Mouse (Mus musculus) adrenal gland, postnatal 14 days (tissue): ENCODE measurements around the gene Gm8127. TPM values are rescaled to one million over a fixed set of nuclear protein-coding genes. Genes with fewer than 3 reads are reported as not detected.
"Not testable (repeated sequence)": the region's sequence is repeated elsewhere in the genome, so short reads cannot be mapped to it uniquely, and the experiment has no call there.

Experiments
- DNase-seq: peaks from one replicate; pipeline ENCODE4 v3.0.0; 2021; ENCODE audit warnings: mixed read lengths
- long read RNA-seq, 2 experiments: library from polyadenylated mRNA; stranded (forward); transcript quantifications; one replicate each; pipeline ENCODE4 v2.0.0; 2021
- total RNA-seq: library from RNA; stranded (reverse); gene quantifications from 2 replicates; pipeline ENCODE4 v1.2.3, GENCODE M21; 2021

Gm8127 gene
- not detected in 2 replicates for total RNA-seq
- long read RNA-seq, experiment 1 = 0 reads
- long read RNA-seq, experiment 2 = 0 reads

- not testable (repeated sequence) for DNase-seq
Observed at GRCm38 (mm10) chr14:43293503-43293902, at the start of gene Gm8127. TSS of gene Gm8127 (minus strand) at chr14:43293832.

DNA sequence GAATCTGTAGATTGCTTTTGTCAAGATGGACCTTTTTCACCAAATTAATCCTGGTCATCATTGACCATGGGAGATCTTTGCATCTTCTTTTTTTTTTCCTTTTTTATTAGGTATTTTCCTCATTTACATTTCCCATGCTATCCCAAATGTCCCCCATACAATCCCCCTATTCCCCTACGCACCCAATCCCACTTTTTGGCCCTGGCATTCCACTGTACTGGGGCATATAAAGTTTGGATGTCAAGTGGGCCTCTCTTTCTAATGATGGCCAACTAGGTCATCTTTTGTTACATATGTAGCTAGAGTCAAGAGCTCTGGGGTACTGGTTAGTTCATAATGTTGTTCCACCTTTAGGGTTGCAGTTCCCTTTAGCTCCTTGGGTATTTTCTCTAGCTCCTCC, 44.0 kb upstream of the Gm8127 start:
- not testable (repeated sequence) for DNase-seq

DNA sequence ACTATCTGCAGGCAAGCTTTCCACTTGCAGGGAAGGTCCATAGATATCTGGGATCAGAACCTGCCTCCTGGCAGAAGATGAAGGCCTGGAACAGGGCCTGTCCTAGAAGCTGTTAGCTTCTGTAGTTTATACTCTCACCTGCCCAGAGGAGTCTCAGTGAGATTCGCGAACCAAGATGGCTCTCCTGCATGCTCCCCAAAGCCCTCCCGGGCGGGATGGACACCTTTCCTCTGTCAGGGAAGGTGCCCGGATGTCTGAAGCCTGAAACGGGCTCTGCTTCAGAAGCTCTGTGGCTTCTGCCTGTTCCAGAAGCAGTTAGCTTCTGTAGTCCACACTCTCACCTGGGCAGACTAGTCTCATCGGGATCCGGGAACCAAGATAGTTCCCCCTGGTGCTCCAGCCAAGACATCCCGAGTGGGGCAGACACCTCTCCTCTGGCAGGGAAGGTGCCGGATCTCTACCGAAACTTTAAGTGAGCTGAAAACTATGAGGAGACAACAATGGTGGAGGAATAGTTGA, 37.8 kb upstream of the Gm8127 start:
- DNase-seq = not testable (repeated sequence)

GRCm38 (mm10) chr14:43328603-43329002, 35.0 kb upstream of the Gm8127 start:
- DNase-seq = peak; percentile 5

- not testable (repeated sequence) for DNase-seq
Observed at GRCm38 (mm10) chr14:43319516-43319915, 25.9 kb upstream of the Gm8127 start.

- DNase-seq = not testable (repeated sequence)
Observed at GRCm38 (mm10) chr14:43278681-43279080, 15.0 kb downstream of the Gm8127 start.

- DNase-seq = not testable (repeated sequence)
Observed at GRCm38 (mm10) chr14:43278146-43278545, 15.5 kb downstream of the Gm8127 start.

GRCm38 (mm10) chr14:43277468-43277867, 16.2 kb downstream of the Gm8127 start:
- DNase-seq = not testable (repeated sequence)

- not testable (repeated sequence) for DNase-seq
Observed at GRCm38 (mm10) chr14:43275752-43276151, 17.9 kb downstream of the Gm8127 start.

- DNase-seq = not testable (repeated sequence)
Observed at GRCm38 (mm10) chr14:43274986-43275511, 18.6 kb downstream of the Gm8127 start, which contains the start of gene Gm9732. TSS of gene Gm9732 (plus strand) at chr14:43275036.

- DNase-seq = not testable (repeated sequence)
Observed at GRCm38 (mm10) chr14:43273161-43273560, 20.5 kb downstream of the Gm8127 start.

DNA sequence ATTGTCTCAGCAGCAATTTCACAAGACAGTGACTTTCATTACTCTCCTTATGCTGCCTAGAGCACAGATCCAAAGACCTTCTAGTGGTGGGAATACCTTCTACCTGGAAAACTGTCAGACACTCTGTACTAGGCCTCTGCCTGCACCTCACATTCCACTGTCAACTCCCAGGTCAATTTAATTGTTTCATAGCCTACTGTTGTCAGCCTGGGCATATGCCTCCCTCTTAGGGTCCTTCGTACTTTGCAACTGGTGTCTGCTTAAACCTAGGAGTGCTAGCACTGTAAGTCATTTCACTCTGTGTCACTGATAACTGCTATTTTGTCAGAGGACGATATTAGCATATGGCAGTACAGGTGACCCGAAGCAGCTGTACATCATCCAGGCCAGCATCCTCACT, 24.4 kb downstream of the Gm8127 start:
- DNase-seq = not testable (repeated sequence)

DNA sequence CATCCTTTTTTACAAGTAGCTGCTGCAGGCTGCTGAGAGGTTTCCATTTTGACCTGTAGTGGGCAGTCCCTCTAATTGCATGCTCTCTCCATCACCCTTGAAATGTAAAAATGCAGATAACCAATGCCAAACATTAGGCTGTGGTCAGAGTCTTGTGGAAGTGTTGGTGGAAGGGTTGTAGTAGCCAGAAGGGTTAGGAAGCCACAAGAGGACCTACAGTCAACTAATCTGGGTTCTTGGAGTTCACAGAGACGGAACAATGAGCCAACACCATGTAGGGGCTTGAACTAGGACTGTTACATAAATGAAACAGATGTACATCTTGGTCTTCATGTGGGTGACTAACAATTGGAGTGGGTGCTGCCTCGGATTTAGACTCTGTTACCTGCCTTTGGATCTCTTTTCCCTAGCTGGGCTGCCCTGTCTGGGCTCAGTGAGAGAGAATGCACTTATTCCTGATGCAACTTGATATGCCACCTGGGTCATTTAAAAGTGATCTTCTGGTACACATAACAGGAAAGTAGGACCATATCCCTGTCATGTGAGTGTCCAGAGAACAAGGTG, 25.0 kb downstream of the Gm8127 start:
- DNase-seq = not testable (repeated sequence)

- DNase-seq = not testable (repeated sequence)
Observed at GRCm38 (mm10) chr14:43263421-43263820, 30.2 kb downstream of the Gm8127 start.

DNA sequence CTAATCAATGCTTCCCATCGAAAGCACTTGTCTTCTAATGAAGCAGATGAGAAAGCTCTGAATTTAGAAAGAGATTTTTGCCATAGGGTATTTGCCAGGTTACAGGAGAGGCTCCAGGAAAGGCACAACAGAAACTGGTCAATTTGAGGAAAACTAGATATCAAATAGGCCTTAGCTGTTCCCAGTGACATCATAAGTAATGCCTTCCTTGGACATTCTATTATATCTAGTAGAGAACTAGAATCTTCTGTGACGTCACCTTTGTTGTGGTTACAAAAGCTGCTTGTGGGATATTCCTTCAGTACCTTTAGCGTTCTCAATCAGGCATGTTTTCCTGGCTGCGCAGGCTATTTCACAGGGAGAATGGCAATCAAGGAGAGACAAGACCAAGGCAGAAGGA, 35.3 kb downstream of the Gm8127 start, which contains the start of gene Gm8126:
Gm8126 (plus strand) TSS at position 301 of the 400 bp plus-strand sequence.
- not testable (repeated sequence) for DNase-seq

- not testable (repeated sequence) for DNase-seq
Observed at GRCm38 (mm10) chr14:43256511-43256910, 37.1 kb downstream of the Gm8127 start.

DNA sequence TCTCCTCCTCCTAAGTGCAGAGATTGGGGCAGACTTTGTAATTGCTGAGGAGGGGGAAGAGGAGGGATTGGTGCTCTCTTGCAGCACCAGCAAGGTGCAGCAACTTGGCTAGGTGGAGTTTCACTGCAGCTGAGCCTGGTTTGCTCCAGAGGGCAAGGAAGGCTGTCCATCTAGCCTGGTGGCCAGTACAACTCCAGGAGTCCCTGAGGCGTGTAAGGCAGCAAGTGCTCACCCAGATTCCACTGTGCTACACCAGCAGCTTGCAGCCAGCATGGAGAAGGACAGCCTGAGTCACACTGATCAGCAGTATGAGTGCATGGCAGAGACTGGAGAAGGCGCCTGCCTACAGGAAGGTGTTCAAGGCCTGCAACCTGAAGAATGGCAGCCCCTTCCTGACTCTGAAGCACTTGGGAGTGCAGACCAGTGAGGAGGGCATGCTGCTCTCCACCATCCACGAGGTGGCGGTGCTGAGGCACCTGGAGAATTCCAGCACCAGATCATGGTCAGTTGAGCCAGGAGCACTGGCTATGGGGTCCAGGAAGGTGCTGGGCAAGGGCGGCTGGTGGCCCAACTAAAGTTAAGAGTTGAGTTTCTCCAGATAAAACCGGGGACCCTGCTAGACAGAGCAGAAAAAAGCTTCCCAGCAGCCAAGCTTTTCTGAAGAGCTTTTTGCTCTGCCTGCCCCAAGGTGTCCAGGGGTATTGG, 42.9 kb downstream of the Gm8127 start:
- DNase-seq = not testable (repeated sequence)

GRCm38 (mm10) chr14:43249611-43250170, 43.9 kb downstream of the Gm8127 start:
- DNase-seq = not testable (repeated sequence)
